Mouse (Mus musculus) neural tube, embryonic 11.5 days (tissue): ENCODE results near the gene Cxcl12. TPM values are rescaled to one million over a fixed set of nuclear protein-coding genes. Genes with fewer than 3 reads are reported as not detected.

Source experiments
- ATAC-seq: fragments of 200-750 bp; cut with Nextera tagmentation; 2 replicates; pipeline ENCODE4 v1.8.0; 2017; ENCODE audit warnings: moderate number of reproducible peaks, mild to moderate bottlenecking, moderate TSS enrichment, moderate library complexity; ENCODE audit not compliant: insufficient read depth, low FRiP score, low TSS enrichment
- DNase-seq: peaks from one replicate; pipeline ENCODE4 v3.0.0-alpha.2; 2015; ENCODE audit warnings: low spot score
- H3K27ac ChIP-seq: fragments of 300-500 bp; sonication (generic); 2 replicates; pipeline ENCODE4 v1.5.1; 2014; ENCODE audit warnings: low read depth, mild to moderate bottlenecking, low read length
- H3K27me3 ChIP-seq: fragments of 300-500 bp; sonication (generic); 2 replicates; pipeline ENCODE4 v1.6.1; 2014; ENCODE audit warnings: mild to moderate bottlenecking, low read length, mixed read lengths; ENCODE audit not compliant: control insufficient read depth, insufficient read depth
- H3K36me3 ChIP-seq: fragments of 300-500 bp; sonication (generic); 2 replicates; pipeline ENCODE4 v1.6.1; 2014; ENCODE audit warnings: mild to moderate bottlenecking, low read length, moderate library complexity, mixed read lengths; ENCODE audit not compliant: control insufficient read depth, insufficient read depth
- H3K4me1 ChIP-seq: fragments of 300-500 bp; sonication (generic); 2 replicates; pipeline ENCODE4 v1.6.1; 2014; ENCODE audit warnings: low read length, mixed read lengths; ENCODE audit not compliant: control insufficient read depth, insufficient read depth
- H3K4me2 ChIP-seq: fragments of 300-500 bp; sonication (generic); 2 replicates; pipeline ENCODE4 v1.6.1; 2014; ENCODE audit warnings: low read depth, mild to moderate bottlenecking, moderate library complexity
- H3K4me3 ChIP-seq: fragments of 300-500 bp; sonication (generic); 2 replicates; pipeline ENCODE4 v1.5.1; 2014; ENCODE audit warnings: low read depth, low read length
- H3K9ac ChIP-seq: fragments of 300-500 bp; sonication (generic); 2 replicates; pipeline ENCODE4 v1.6.1; 2014; ENCODE audit warnings: mild to moderate bottlenecking, low read length
- H3K9me3 ChIP-seq: fragments of 300-500 bp; sonication (generic); 2 replicates; pipeline ENCODE4 v1.6.1; 2016; ENCODE audit warnings: low read length; ENCODE audit not compliant: control insufficient read depth
- WGBS: fragments of 180-500 bp; shearing (Covaris S2); extraction: QIAGEN DNeasy Blood & Tissue Kit; methylation state at CpG from one replicate; pipeline ENCODE4 v1.1.7; 2014; 5-methylcytosine and 5-hydroxymethylcytosine counted together
- polyA plus RNA-seq: library from polyadenylated mRNA; unstranded; fragments of >200 nt; fragmentation: Nextera tagmentation; extraction: Ambion mirVana; gene quantifications from 2 replicates; pipeline ENCODE4 v1.2.1, GENCODE M21; 2014

The Cxcl12 gene
- polyA plus RNA-seq, 1 experiment from 2014 or later = 93.2 TPM

DNA sequence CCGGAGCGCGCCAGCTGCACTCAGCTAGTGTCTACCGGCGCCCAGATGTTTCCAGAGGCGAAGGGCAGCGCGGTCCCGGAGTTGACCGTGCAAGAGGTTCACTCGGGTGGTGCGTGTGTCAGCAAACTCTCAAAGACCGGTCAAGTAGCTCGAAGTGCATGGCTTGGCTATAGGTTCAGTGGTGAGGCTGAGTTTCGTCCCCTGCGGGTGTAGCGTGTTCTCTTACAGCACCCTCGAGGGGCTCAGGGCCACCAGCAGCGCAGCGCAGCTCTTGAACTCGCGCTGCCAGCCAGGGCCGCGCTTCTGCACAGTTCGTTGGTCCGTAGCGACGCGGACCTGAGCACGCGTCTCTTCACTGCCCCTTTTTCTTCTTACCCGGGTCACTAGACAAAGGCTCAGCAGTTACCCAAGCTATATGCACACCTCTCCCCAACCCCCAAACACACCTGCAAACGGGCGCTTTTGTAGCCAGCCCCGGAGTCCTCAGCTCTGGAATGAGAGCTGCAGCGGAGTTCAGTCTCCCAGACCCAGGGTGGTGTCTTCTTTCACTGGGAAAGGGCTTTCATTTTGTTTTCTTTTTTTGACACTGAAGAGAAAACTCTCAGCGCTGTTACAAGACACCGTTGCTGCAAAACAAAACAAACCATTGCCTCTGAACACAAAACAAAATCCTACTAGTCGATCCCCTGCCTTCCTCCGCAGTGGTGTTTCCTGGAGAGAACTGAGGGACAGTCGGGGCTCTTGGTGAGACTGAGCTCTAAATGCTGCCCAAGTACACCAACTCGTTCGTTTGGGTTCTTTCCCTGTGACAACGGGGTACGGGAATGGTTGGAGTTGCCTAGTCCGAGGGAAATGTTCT is 945 bp downstream of the Cxcl12 start:
- no peak for ATAC-seq
- Histone ChIP-seq H3K9me3 (no peaks in the 10 kb centered on the region), H3K4me1 (peaks cover 8% of the 10 kb centered on the region; the same call in 1 of the 2 replicates), H3K27ac (peak overlapping the region; percentile 7; the same call in 1 of the 2 replicates), H3K36me3 (no peaks in the 10 kb centered on the region), H3K4me3 (peak overlapping the region; percentile 54), H3K27me3 (peaks cover 46% of the 10 kb centered on the region), H3K9ac (peak overlapping the region; percentile 60), H3K4me2 (peak overlapping the region; percentile 84)
- under 1% methylated on average over 46 of the region's 46 CpGs for WGBS
- DNase-seq = peak; percentile 53

DNA sequence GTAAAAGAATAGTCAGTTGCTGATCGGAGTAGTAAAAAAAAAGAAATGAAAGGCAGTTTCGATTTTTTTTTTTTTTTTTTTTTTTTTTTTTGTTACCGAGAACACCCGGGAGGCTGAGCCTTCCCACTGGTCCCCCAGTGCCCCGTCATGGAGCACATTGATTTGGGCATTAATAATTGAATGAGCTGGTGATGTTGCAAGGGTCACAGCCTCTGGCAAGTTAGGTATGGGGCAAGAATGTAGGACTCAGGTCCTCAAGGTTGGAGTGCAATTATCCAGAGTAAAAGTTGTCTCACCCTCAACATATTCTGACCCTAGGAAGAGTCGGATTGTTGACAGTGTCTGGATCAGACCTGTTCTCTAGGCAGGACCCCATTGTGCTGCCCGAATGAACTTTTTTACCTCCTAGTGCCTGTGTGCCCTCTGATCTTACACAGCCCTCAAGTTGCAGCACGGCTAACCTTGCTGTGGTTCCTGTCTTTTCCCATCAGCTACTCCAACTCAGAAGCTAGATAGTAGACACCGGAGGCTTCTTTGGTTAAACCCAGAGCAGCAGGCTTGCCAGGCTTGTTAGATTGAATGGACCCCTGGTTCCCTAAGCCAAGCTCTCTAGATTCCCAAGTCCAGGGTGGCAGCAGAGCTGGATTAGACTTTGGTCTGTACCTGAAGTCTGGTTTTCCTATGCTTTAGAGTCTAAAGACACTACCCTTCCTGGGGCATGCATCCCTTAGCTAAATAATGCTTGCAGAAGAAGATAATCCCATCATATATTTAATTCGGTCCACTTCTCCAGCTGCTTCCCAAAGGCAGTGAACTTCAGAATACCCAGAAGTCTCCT is 1.8 kb downstream of the Cxcl12 start:
- H3K36me3 ChIP-seq = no peaks in the 10 kb centered on the region
- H3K27ac ChIP-seq = no peak overlapping the region
- no peaks in the 10 kb centered on the region for H3K9me3 ChIP-seq
- H3K4me1 ChIP-seq = peaks cover 8% of the 10 kb centered on the region; the same call in 1 of the 2 replicates
- H3K4me3 ChIP-seq = peak overlapping the region; percentile 54
- ATAC-seq = no peak
- peaks cover 46% of the 10 kb centered on the region for H3K27me3 ChIP-seq
- WGBS = 24% methylated on average over 10 of the region's 10 CpGs
- H3K4me2 ChIP-seq = peak overlapping the region; percentile 84
- no peak overlapping the region for H3K9ac ChIP-seq
- DNase-seq = no peak

DNA sequence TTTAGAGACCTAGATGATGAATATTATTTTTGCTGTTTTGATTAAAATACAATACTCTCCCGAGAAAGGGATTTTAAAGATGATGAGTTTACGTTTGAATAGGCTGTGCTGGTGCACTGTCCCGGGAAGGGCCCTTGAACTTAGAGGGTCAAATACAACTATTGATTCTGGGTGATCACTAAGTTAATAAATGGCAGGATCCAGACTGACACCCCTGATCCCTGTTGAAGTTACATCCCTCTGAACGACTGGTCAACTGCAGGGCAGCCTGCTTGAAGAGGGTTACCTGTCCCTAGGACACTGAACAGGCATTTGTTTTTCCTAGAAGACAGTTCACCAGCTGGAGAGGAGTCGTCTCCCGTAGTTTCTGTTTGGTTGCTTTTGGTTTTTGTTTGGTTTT is 4.0 kb downstream of the Cxcl12 start:
- Histone ChIP-seq H3K4me1 (peaks cover 11% of the 10 kb centered on the region), H3K27me3 (peaks cover 42% of the 10 kb centered on the region)
- 82% methylated on average over 6 of the region's 6 CpGs for WGBS

DNA sequence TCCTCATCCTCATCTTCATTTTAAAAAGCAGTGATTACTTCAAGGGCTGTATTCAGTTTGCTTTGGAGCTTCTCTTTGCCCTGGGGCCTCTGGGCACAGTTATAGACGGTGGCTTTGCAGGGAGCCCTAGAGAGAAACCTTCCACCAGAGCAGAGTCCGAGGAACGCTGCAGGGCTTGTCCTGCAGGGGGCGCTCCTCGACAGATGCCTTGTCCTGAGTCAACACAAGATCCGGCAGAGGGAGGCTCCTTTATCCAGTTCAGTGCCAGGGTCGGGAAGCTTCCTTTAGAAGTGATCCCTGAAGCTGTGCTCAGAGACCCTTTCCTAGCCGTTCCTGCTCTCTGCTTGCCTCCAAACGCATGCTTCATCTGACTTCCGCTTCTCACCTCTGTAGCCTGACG is 5.5 kb downstream of the Cxcl12 start:
- 17% methylated on average over 11 of the region's 11 CpGs for WGBS
- no peak overlapping the region for H3K9ac ChIP-seq
- DNase-seq = peak; percentile 84
- H3K27me3 ChIP-seq = peaks cover 29% of the 10 kb centered on the region
- no peak overlapping the region for H3K27ac ChIP-seq
- H3K9me3 ChIP-seq = no peaks in the 10 kb centered on the region
- H3K4me1 ChIP-seq = peaks cover 7% of the 10 kb centered on the region; the same call in 1 of the 2 replicates
- H3K36me3 ChIP-seq = no peaks in the 10 kb centered on the region
- no peak overlapping the region for H3K4me3 ChIP-seq
- H3K4me2 ChIP-seq = no peak overlapping the region
- 0 out of 2 replicates have a peak, but pooled peaks have one; percentile 43 for ATAC-seq

More for the DNA sequence above, 4.0 kb downstream of the Cxcl12 start:
- no peaks in the 10 kb centered on the region for H3K36me3 ChIP-seq
- DNase-seq (no peak), ATAC-seq (no peak)
- H3K9ac ChIP-seq = no peak overlapping the region
- H3K27ac ChIP-seq = no peak overlapping the region
- H3K4me3 ChIP-seq = no peak overlapping the region
- no peak overlapping the region for H3K4me2 ChIP-seq
- no peaks in the 10 kb centered on the region for H3K9me3 ChIP-seq

DNA sequence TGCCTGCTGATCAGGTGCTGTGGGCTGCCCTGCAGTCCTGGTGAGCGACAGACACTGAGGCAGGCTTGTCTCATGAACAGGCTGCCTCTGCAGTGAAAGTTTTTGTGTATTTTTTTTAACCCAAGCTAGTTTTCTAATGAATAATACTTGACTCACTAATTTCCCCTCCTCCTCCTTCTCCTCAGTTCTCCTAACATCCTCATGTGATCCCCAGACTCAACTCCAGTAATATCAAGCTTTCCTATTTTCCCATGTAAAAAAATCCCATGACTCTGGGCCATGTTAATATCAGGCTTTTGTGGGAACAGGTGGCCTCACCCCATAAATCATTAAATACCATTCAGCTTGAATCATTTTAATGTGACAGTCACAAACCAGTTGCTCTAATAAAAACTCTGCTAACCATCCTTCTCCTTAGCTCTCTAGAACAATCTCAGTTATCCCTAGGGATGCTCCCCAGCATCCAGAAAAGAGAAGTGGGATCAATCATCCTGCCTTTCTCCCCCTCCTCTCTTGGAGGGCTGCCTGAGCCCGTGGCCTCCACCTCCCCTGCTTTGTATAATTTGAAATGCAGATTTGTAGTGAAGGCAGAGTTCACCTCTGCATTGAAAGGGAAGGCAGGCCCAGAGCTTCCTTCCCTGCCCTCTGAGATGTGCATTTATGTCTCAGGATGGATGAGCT is 6.9 kb downstream of the Cxcl12 start:
- no peak overlapping the region for H3K4me3 ChIP-seq
- 46% methylated on average over 2 of the region's 2 CpGs for WGBS
- H3K9me3 ChIP-seq = no peaks in the 10 kb centered on the region
- no peak overlapping the region for H3K9ac ChIP-seq
- H3K27ac ChIP-seq = no peak overlapping the region
- ATAC-seq = no peak
- DNase-seq = no peak
- peaks cover 18% of the 10 kb centered on the region for H3K27me3 ChIP-seq
- H3K4me2 ChIP-seq = no peak overlapping the region
- peaks cover 7% of the 10 kb centered on the region; the same call in 1 of the 2 replicates for H3K4me1 ChIP-seq
- H3K36me3 ChIP-seq = no peaks in the 10 kb centered on the region

DNA sequence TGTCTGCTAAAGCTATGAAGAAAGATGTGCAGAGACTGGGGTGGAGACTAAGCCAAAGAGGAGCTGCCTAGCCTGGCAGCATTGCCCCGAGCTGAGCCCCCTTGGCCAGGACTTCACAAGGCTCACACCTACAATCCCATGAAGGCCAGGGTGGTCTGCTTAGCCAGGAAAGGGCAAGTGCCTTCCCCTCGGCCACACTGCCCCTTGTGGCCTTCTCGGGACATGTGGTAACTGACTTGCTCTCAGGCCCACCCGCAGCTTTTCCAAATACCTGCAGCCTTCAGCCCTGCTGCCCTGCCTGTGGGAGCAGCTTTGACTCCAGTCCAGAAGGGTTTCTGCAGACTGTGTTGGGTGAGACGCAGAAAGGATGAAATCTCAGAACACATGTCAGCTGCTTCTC is 8.1 kb downstream of the Cxcl12 start:
- Histone ChIP-seq H3K27ac (no peak overlapping the region), H3K4me1 (peaks cover 7% of the 10 kb centered on the region; the same call in 1 of the 2 replicates), H3K9ac (no peak overlapping the region), H3K4me2 (no peak overlapping the region), H3K36me3 (no peaks in the 10 kb centered on the region), H3K4me3 (no peak overlapping the region), H3K27me3 (peaks cover 8% of the 10 kb centered on the region; the same call in 1 of the 2 replicates), H3K9me3 (no peaks in the 10 kb centered on the region)
- WGBS = 22% methylated on average over 5 of the region's 5 CpGs
- DNase-seq (peak; percentile 43), ATAC-seq (no peak)

DNA sequence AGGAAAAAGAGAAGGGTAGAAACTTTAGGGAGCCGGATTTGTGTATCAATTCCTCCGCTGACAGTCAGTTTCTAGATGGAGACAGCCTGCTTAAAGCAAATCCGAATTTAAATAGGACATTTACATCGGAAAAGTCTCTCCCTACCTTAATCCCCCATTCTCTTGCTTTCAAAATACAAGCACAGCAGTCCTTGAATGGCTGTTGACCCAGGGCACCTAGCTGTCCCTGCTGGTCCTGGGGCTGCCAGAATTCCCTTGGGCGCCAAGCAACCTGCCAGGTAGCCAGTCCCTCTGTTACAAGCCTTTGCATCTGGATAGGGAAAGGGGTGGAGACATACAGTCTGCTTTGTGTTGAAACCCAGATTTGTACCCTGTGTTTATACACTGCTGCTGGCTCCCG is 12.0 kb downstream of the Cxcl12 start:
- Histone ChIP-seq H3K4me3 (no peak overlapping the region), H3K9ac (no peak overlapping the region), H3K4me1 (peaks cover 6% of the 10 kb centered on the region; the same call in 1 of the 2 replicates), H3K27me3 (no peaks in the 10 kb centered on the region), H3K9me3 (no peaks in the 10 kb centered on the region), H3K36me3 (no peaks in the 10 kb centered on the region), H3K27ac (no peak overlapping the region), H3K4me2 (no peak overlapping the region)
- WGBS = 39% methylated on average over 6 of the region's 6 CpGs
- ATAC-seq (no peak), DNase-seq (no peak)

DNA sequence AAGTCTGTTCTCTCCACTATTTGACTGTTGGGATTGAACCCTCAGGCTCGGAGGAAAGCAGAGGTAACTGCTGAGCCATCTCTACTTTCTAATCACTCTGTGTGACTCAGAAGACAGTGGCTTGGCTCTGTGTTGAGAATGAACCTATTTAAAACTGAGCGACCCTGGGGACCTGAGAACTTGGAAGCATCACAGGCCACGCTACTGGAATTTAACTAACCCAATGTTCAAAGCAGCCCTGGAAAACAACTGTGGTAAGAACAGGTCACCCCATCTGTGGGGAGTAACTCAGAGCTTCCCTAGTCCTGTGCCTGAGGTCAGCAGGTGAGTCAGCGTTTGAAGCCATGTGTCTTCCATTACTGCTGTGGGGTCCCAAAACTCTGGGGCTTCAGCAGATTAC is 17.0 kb downstream of the Cxcl12 start:
- WGBS = 86% methylated on average over 4 of the region's 4 CpGs
- Histone ChIP-seq H3K27ac (no peak overlapping the region), H3K27me3 (no peaks in the 10 kb centered on the region), H3K4me1 (no peaks in the 10 kb centered on the region), H3K36me3 (no peaks in the 10 kb centered on the region), H3K9me3 (no peaks in the 10 kb centered on the region), H3K9ac (no peak overlapping the region), H3K4me3 (no peak overlapping the region), H3K4me2 (no peak overlapping the region)
- no peak for DNase-seq
- no peak for ATAC-seq
